Mouse (Mus musculus): ENCODE measurements around the gene B9d2. TPM values are rescaled to one million over a fixed set of nuclear protein-coding genes. Genes with fewer than 3 reads are reported as not detected.

Gene B9d2
- polyA plus RNA-seq, 1 experiment from 2014 or later: 37.2 TPM

- H3K9me3 ChIP-seq (ENCODE audit: control insufficient read depth, low read length): no peaks in the 10 kb centered on the region
- H3K4me2 ChIP-seq (ENCODE audit: low read depth): peak overlapping the region; percentile 57
- WGBS: under 1% methylated on average over 44 of the region's 52 CpGs
- H3K4me3 ChIP-seq (ENCODE audit: low read depth, low read length): peak overlapping the region; percentile 37
- ATAC-seq (ENCODE audit: insufficient read depth, low FRiP score, low TSS enrichment) (no peak; the same call in 1 of the 2 replicates), DNase-seq (ENCODE audit: low spot score) (peak; percentile 47)
- H3K27ac ChIP-seq (ENCODE audit: low read depth, low read length): no peak overlapping the region
- peaks cover 9% of the 10 kb centered on the region for H3K4me1 ChIP-seq (ENCODE audit: control insufficient read depth, insufficient read depth, low read length)
- H3K36me3 ChIP-seq (ENCODE audit: control insufficient read depth, insufficient read depth, low read length): no peaks in the 10 kb centered on the region
- peak overlapping the region; percentile 35; the same call in 1 of the 2 replicates for H3K9ac ChIP-seq (ENCODE audit: low read length)
- H3K27me3 ChIP-seq (ENCODE audit: control insufficient read depth, insufficient read depth, low read length): peaks cover 56% of the 10 kb centered on the region
These were observed 8.4 kb downstream of the B9d2 start for GRCm38 (mm10) chr7:25688810-25689586.

- DNase-seq (ENCODE audit: low spot score) (no peak), ATAC-seq (ENCODE audit: insufficient read depth, low FRiP score, low TSS enrichment) (no peak; the same call in 1 of the 2 replicates)
- H3K4me3 ChIP-seq (ENCODE audit: low read depth, low read length): peak overlapping the region; percentile 37
- peak overlapping the region; percentile 57; the same call in 1 of the 2 replicates for H3K4me2 ChIP-seq (ENCODE audit: low read depth)
- peaks cover 56% of the 10 kb centered on the region for H3K27me3 ChIP-seq (ENCODE audit: control insufficient read depth, insufficient read depth, low read length)
- no peak overlapping the region for H3K9ac ChIP-seq (ENCODE audit: low read length)
- 10% methylated on average over 12 of the region's 12 CpGs for WGBS
- H3K36me3 ChIP-seq (ENCODE audit: control insufficient read depth, insufficient read depth, low read length): no peaks in the 10 kb centered on the region
- H3K27ac ChIP-seq (ENCODE audit: low read depth, low read length): no peak overlapping the region
- peaks cover 9% of the 10 kb centered on the region for H3K4me1 ChIP-seq (ENCODE audit: control insufficient read depth, insufficient read depth, low read length)
- no peaks in the 10 kb centered on the region for H3K9me3 ChIP-seq (ENCODE audit: control insufficient read depth, low read length)
These were observed 9.0 kb downstream of the B9d2 start for GRCm38 (mm10) chr7:25689603-25690021.

GRCm38 (mm10) chr7:25690051-25690450 lies 9.5 kb downstream of the B9d2 start:
- no peak overlapping the region for H3K9ac ChIP-seq (ENCODE audit: low read length)
- no peaks in the 10 kb centered on the region for H3K36me3 ChIP-seq (ENCODE audit: control insufficient read depth, insufficient read depth, low read length)
- H3K27ac ChIP-seq (ENCODE audit: low read depth, low read length): no peak overlapping the region
- peaks cover 9% of the 10 kb centered on the region for H3K4me1 ChIP-seq (ENCODE audit: control insufficient read depth, insufficient read depth, low read length)
- ATAC-seq (ENCODE audit: insufficient read depth, low FRiP score, low TSS enrichment) (no peak), DNase-seq (ENCODE audit: low spot score) (no peak)
- 0 out of 2 replicates have a peak overlapping the region, but pooled peaks have one; percentile 1 for H3K4me3 ChIP-seq (ENCODE audit: low read depth, low read length)
- H3K9me3 ChIP-seq (ENCODE audit: control insufficient read depth, low read length): no peaks in the 10 kb centered on the region
- peaks cover 56% of the 10 kb centered on the region for H3K27me3 ChIP-seq (ENCODE audit: control insufficient read depth, insufficient read depth, low read length)
- WGBS: 45% methylated on average over 5 of the region's 5 CpGs
- H3K4me2 ChIP-seq (ENCODE audit: low read depth): no peak overlapping the region

- Histone ChIP-seq H3K4me3 (ENCODE audit: low read depth, low read length) (no peak overlapping the region), H3K36me3 (ENCODE audit: control insufficient read depth, insufficient read depth, low read length) (no peaks in the 10 kb centered on the region), H3K9ac (ENCODE audit: low read length) (no peak overlapping the region), H3K27me3 (ENCODE audit: control insufficient read depth, insufficient read depth, low read length) (peaks cover 19% of the 10 kb centered on the region), H3K4me1 (ENCODE audit: control insufficient read depth, insufficient read depth, low read length) (peaks cover 3% of the 10 kb centered on the region), H3K9me3 (ENCODE audit: control insufficient read depth, low read length) (no peaks in the 10 kb centered on the region), H3K4me2 (ENCODE audit: low read depth) (no peak overlapping the region), H3K27ac (ENCODE audit: low read depth, low read length) (no peak overlapping the region)
- WGBS: 59% methylated on average over 8 of the region's 8 CpGs
- DNase-seq (ENCODE audit: low spot score) (no peak), ATAC-seq (ENCODE audit: insufficient read depth, low FRiP score, low TSS enrichment) (no peak)
These were observed 13.5 kb downstream of the B9d2 start for GRCm38 (mm10) chr7:25694104-25694503.

- Histone ChIP-seq H3K9me3 (ENCODE audit: control insufficient read depth, low read length) (no peaks in the 10 kb centered on the region), H3K27ac (ENCODE audit: low read depth, low read length) (no peak overlapping the region), H3K9ac (ENCODE audit: low read length) (no peak overlapping the region), H3K4me2 (ENCODE audit: low read depth) (no peak overlapping the region), H3K36me3 (ENCODE audit: control insufficient read depth, insufficient read depth, low read length) (no peaks in the 10 kb centered on the region), H3K27me3 (ENCODE audit: control insufficient read depth, insufficient read depth, low read length) (no peaks in the 10 kb centered on the region), H3K4me3 (ENCODE audit: low read depth, low read length) (no peak overlapping the region), H3K4me1 (ENCODE audit: control insufficient read depth, insufficient read depth, low read length) (0 out of 2 replicates have a peak, but pooled peaks cover 3% of the 10 kb centered on the region)
- ATAC-seq (ENCODE audit: insufficient read depth, low FRiP score, low TSS enrichment) (no peak), DNase-seq (ENCODE audit: low spot score) (no peak)
- 50% methylated on average over 13 of the region's 13 CpGs for WGBS
These were observed 19.3 kb downstream of the B9d2 start for GRCm38 (mm10) chr7:25699851-25700250.

- Histone ChIP-seq H3K9ac (ENCODE audit: low read length) (no peak overlapping the region), H3K36me3 (ENCODE audit: control insufficient read depth, insufficient read depth, low read length) (no peaks in the 10 kb centered on the region), H3K27ac (ENCODE audit: low read depth, low read length) (no peak overlapping the region), H3K4me1 (ENCODE audit: control insufficient read depth, insufficient read depth, low read length) (0 out of 2 replicates have a peak, but pooled peaks cover 3% of the 10 kb centered on the region), H3K4me3 (ENCODE audit: low read depth, low read length) (no peak overlapping the region), H3K9me3 (ENCODE audit: control insufficient read depth, low read length) (no peaks in the 10 kb centered on the region), H3K27me3 (ENCODE audit: control insufficient read depth, insufficient read depth, low read length) (no peaks in the 10 kb centered on the region), H3K4me2 (ENCODE audit: low read depth) (no peak overlapping the region)
- DNase-seq (ENCODE audit: low spot score): no peak
- 77% methylated on average over 12 of the region's 12 CpGs for WGBS
- no peak for ATAC-seq (ENCODE audit: insufficient read depth, low FRiP score, low TSS enrichment)
These were observed 20.2 kb downstream of the B9d2 start for GRCm38 (mm10) chr7:25700732-25701131.

GRCm38 (mm10) chr7:25702350-25702749 lies 21.8 kb downstream of the B9d2 start:
- H3K9ac ChIP-seq (ENCODE audit: low read length): no peak overlapping the region
- H3K4me3 ChIP-seq (ENCODE audit: low read depth, low read length): no peak overlapping the region
- H3K4me2 ChIP-seq (ENCODE audit: low read depth): no peak overlapping the region
- ATAC-seq (ENCODE audit: insufficient read depth, low FRiP score, low TSS enrichment) (no peak), DNase-seq (ENCODE audit: low spot score) (no peak)
- H3K27ac ChIP-seq (ENCODE audit: low read depth, low read length): no peak overlapping the region
- no peaks in the 10 kb centered on the region for H3K27me3 ChIP-seq (ENCODE audit: control insufficient read depth, insufficient read depth, low read length)
- H3K36me3 ChIP-seq (ENCODE audit: control insufficient read depth, insufficient read depth, low read length): no peaks in the 10 kb centered on the region
- 0 out of 2 replicates have a peak, but pooled peaks cover 3% of the 10 kb centered on the region for H3K4me1 ChIP-seq (ENCODE audit: control insufficient read depth, insufficient read depth, low read length)
- H3K9me3 ChIP-seq (ENCODE audit: control insufficient read depth, low read length): no peaks in the 10 kb centered on the region
- 93% methylated on average over 2 of the region's 2 CpGs for WGBS

- Histone ChIP-seq H3K36me3 (ENCODE audit: control insufficient read depth, insufficient read depth, low read length) (no peaks in the 10 kb centered on the region), H3K27me3 (ENCODE audit: control insufficient read depth, insufficient read depth, low read length) (no peaks in the 10 kb centered on the region), H3K4me3 (ENCODE audit: low read depth, low read length) (no peak overlapping the region), H3K9ac (ENCODE audit: low read length) (no peak overlapping the region), H3K4me1 (ENCODE audit: control insufficient read depth, insufficient read depth, low read length) (peaks cover 3% of the 10 kb centered on the region; the same call in 1 of the 2 replicates), H3K27ac (ENCODE audit: low read depth, low read length) (no peak overlapping the region), H3K4me2 (ENCODE audit: low read depth) (peak overlapping the region; percentile 1; the same call in 1 of the 2 replicates), H3K9me3 (ENCODE audit: control insufficient read depth, low read length) (no peaks in the 10 kb centered on the region)
- DNase-seq (ENCODE audit: low spot score) (no peak), ATAC-seq (ENCODE audit: insufficient read depth, low FRiP score, low TSS enrichment) (no peak)
- 28% methylated on average over 10 of the region's 10 CpGs for WGBS
These were observed 23.4 kb downstream of the B9d2 start for GRCm38 (mm10) chr7:25703793-25704494.
